8 mouse cellular contexts compared by ENCODE assay signal in the genomic region with DNA sequence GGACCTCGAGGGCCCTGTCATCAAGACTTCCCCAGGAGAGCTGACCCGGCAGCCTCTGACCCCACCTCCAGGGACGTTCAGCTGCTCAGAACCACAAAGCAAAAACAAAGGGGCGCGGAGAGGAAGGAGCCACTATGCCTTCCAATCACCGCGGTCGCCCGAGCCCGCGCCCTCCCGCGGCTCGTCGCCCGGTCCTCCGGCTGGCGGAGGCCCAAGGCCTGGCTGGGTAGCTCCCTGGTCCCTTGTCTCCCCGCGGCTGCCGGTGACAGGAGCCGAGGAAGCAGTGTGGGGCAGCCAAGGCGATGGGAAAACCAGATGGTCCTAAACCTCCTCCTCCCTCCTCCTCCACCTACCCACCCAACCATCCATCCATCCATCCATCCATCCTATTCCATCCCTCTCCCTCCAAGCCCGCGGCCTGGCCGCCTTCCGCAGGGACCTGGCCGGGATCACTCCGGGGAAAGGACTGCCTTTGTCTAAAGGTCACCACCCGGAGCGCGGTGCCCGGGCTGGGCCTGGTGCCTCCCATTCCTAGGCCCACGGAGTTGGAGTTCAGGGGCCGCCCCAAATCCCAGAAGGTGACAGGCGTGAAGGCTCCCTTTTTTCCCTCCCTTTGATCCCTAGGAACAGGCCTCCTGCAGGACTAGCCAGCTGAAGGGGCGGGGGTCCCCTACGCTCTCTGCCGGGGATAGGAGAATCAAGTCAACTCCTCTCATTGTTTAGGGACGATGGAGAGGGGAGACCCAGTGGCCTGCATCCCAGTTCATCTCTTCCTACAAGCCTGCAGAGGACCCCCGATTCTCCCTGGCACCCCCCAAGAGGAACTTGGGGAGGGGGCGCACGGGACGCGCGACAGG. TPM values are rescaled to one million over a fixed set of nuclear protein-coding genes. Genes with fewer than 3 reads are reported as not detected.
A peak's percentile ranks its signal among the peaks of the same experiment; 100 is the strongest.
DNase-seq lines count a peak whose midpoint lies in the region; ATAC-seq and TF ChIP-seq lines count a peak whose summit lies in the region.

No protein-coding gene starts in this region.

- no peaks in the 10 kb centered on the region for H3K27me3 ChIP-seq in C2C12 (ENCODE audit: control insufficient read depth, insufficient read depth, insufficient read length)
- no peaks in the 10 kb centered on the region for H3K27me3 ChIP-seq in erythroblast, embryonic 14.5 days (ENCODE audit: control insufficient read depth)
- no peaks in the 10 kb centered on the region for H3K27me3 ChIP-seq in heart, embryonic 13.5 days (replicated peaks)
- no peaks in the 10 kb centered on the region for H3K27me3 ChIP-seq in kidney, postnatal 0 days (ENCODE audit: insufficient read depth, low read length)
- no peaks in the 10 kb centered on the region for H3K27me3 ChIP-seq in liver, embryonic 13.5 days
- no peaks in the 10 kb centered on the region for H3K27me3 ChIP-seq in stomach, embryonic 16.5 days (ENCODE audit: control insufficient read depth, insufficient read depth, low read length)

- no peaks in the 10 kb centered on the region for H3K9me3 ChIP-seq in erythroblast, embryonic 14.5 days (ENCODE audit: control insufficient read depth, low read length)
- no peaks in the 10 kb centered on the region for H3K9me3 ChIP-seq in heart, embryonic 13.5 days
- H3K9me3 ChIP-seq in kidney, postnatal 0 days (replicated peaks; ENCODE audit: low read length): no peaks in the 10 kb centered on the region
- no peaks in the 10 kb centered on the region for H3K9me3 ChIP-seq in liver, embryonic 13.5 days (replicated peaks)
- H3K9me3 ChIP-seq in stomach, embryonic 16.5 days (replicated peaks; ENCODE audit: control insufficient read depth, low read length): no peaks in the 10 kb centered on the region

- H3K27ac ChIP-seq in bone marrow macrophage, adult 2 months (ENCODE audit: insufficient read depth, low read depth, low read length): peak overlapping the region; percentile 89
- peak overlapping the region; percentile 93 for H3K27ac ChIP-seq in heart, embryonic 13.5 days (replicated peaks)
- peak overlapping the region; percentile 97 for H3K27ac ChIP-seq in kidney, postnatal 0 days
- peak overlapping the region; percentile 93 for H3K27ac ChIP-seq in liver, embryonic 13.5 days
- peak overlapping the region; percentile 97 for H3K27ac ChIP-seq in stomach, embryonic 16.5 days (ENCODE audit: low read length)

- 0% methylated on average over 46 of the region's 46 CpGs for WGBS in heart, embryonic 13.5 days
- WGBS in kidney, postnatal 0 days: under 1% methylated on average over 46 of the region's 46 CpGs
- WGBS in liver, embryonic 13.5 days (ENCODE audit: insufficient replicate concordance): under 1% methylated on average over 44 of the region's 46 CpGs
- WGBS in stomach, embryonic 16.5 days: under 1% methylated on average over 46 of the region's 46 CpGs

- TF ChIP-seq CTCF in C2C12 (IDR thresholded peaks at IDR 0.05; ENCODE audit: control insufficient read depth, insufficient read depth, insufficient read length): no peak
- TF ChIP-seq CTCF in bone marrow macrophage, adult 2 months (IDR thresholded peaks at IDR 0.05; ENCODE audit: low read depth, low read length): no peak
- TF ChIP-seq CTCF in kidney, postnatal 0 days (IDR thresholded peaks at IDR 0.05; ENCODE audit: low read depth): no peak; the same call in 1 of the 2 replicates

- H3ac ChIP-seq in C2C12 (ENCODE audit: control insufficient read depth, insufficient read length, low read depth): peak overlapping the region; percentile 74

- peak overlapping the region; percentile 93 for H3K9ac ChIP-seq in heart, embryonic 13.5 days
- H3K9ac ChIP-seq in kidney, postnatal 0 days (ENCODE audit: low read depth, low read length): peak overlapping the region; percentile 96
- H3K9ac ChIP-seq in liver, embryonic 13.5 days: peak overlapping the region; percentile 95
- H3K9ac ChIP-seq in stomach, embryonic 16.5 days (ENCODE audit: low read length): peak overlapping the region; percentile 96

- TF ChIP-seq POLR2A in bone marrow macrophage, adult 2 months (IDR thresholded peaks at IDR 0.05; ENCODE audit: borderline replicate concordance, low read depth, low read length): no peak

- no peaks in the 10 kb centered on the region for H3K36me3 ChIP-seq in C2C12 (ENCODE audit: control insufficient read depth, insufficient read depth)
- peaks cover 32% of the 10 kb centered on the region for H3K36me3 ChIP-seq in erythroblast, embryonic 14.5 days (ENCODE audit: control insufficient read depth)
- no peaks in the 10 kb centered on the region for H3K36me3 ChIP-seq in heart, embryonic 13.5 days
- no peaks in the 10 kb centered on the region for H3K36me3 ChIP-seq in kidney, postnatal 0 days (ENCODE audit: insufficient read depth, low read length)
- peaks cover 3% of the 10 kb centered on the region; the same call in 1 of the 2 replicates for H3K36me3 ChIP-seq in liver, embryonic 13.5 days
- no peaks in the 10 kb centered on the region for H3K36me3 ChIP-seq in stomach, embryonic 16.5 days (ENCODE audit: control insufficient read depth, insufficient read depth, low read length)

- peaks cover 56% of the 10 kb centered on the region for H3K79me3 ChIP-seq in C2C12 (ENCODE audit: low read depth)

- peak; percentile 75 for DNase-seq in kidney, postnatal 0 days (ENCODE audit: low spot score)
- DNase-seq in liver, embryonic 13.5 days: peak; percentile 53
- DNase-seq in natural killer cell, adult 2 months (ENCODE audit: low spot score in 2 of 2): peak; percentile 73 to 76

- H3K4me1 ChIP-seq in bone marrow macrophage, adult 2 months (ENCODE audit: control insufficient read depth, insufficient read depth, low read length): peaks cover 50% of the 10 kb centered on the region
- H3K4me1 ChIP-seq in erythroblast, embryonic 14.5 days (ENCODE audit: control insufficient read depth): peaks cover 78% of the 10 kb centered on the region
- peaks cover 66% of the 10 kb centered on the region for H3K4me1 ChIP-seq in heart, embryonic 13.5 days
- peaks cover 42% of the 10 kb centered on the region for H3K4me1 ChIP-seq in kidney, postnatal 0 days (replicated peaks; ENCODE audit: insufficient read depth, low read length)
- H3K4me1 ChIP-seq in liver, embryonic 13.5 days (replicated peaks): peaks cover 86% of the 10 kb centered on the region
- H3K4me1 ChIP-seq in stomach, embryonic 16.5 days (ENCODE audit: control insufficient read depth, insufficient read depth, low read length): peaks cover 39% of the 10 kb centered on the region

- peak overlapping the region; percentile 71 for H3K4me3 ChIP-seq in C2C12 (ENCODE audit: insufficient read depth, poor library complexity, severe bottlenecking)
- peak overlapping the region; percentile 63 for H3K4me3 ChIP-seq in bone marrow macrophage, adult 2 months (ENCODE audit: insufficient read depth, low read length)
- H3K4me3 ChIP-seq in erythroblast, embryonic 14.5 days (replicated peaks): peak overlapping the region; percentile 81
- peak overlapping the region; percentile 86 for H3K4me3 ChIP-seq in heart, embryonic 13.5 days
- peak overlapping the region; percentile 88 for H3K4me3 ChIP-seq in kidney, postnatal 0 days (replicated peaks; ENCODE audit: low read depth, low read length)
- peak overlapping the region; percentile 93 for H3K4me3 ChIP-seq in liver, embryonic 13.5 days (replicated peaks)
- peak overlapping the region; percentile 88 for H3K4me3 ChIP-seq in stomach, embryonic 16.5 days (replicated peaks; ENCODE audit: low read length)

- H3K79me2 ChIP-seq in C2C12 (ENCODE audit: control insufficient read depth, insufficient read depth): peaks cover 66% of the 10 kb centered on the region

- ATAC-seq in heart, embryonic 13.5 days (ENCODE audit: extremely low read depth, insufficient number of reproducible peaks, low FRiP score, low TSS enrichment): no peak
- ATAC-seq in kidney, postnatal 0 days (replicated peaks; ENCODE audit: low FRiP score, low read depth): peak; percentile 37
- peak; percentile 43 for ATAC-seq in liver, embryonic 13.5 days (ENCODE audit: low read depth)
- ATAC-seq in stomach, embryonic 16.5 days (ENCODE audit: insufficient read depth, low FRiP score): peak; percentile 12

- H3K4me2 ChIP-seq in heart, embryonic 13.5 days: peak overlapping the region; percentile 87
- peak overlapping the region; percentile 89 for H3K4me2 ChIP-seq in kidney, postnatal 0 days (ENCODE audit: low read length)
- H3K4me2 ChIP-seq in liver, embryonic 13.5 days: peak overlapping the region; percentile 100
- peak overlapping the region; percentile 85 for H3K4me2 ChIP-seq in stomach, embryonic 16.5 days (ENCODE audit: low read depth, low read length)

TF ChIP-seq in C2C12, 6 proteins besides CTCF, POLR2A, EP300 and RAD21 (continues in another document):
- TF ChIP-seq MYOD1 (IDR thresholded peaks at IDR 0.05; ENCODE audit: control insufficient read depth, insufficient read length, low read depth): no peak

RNA-seq across cellular contexts. Expression of a gene that starts 1.0 kb away (rescaled TPM):
- polyA plus RNA-seq in C2C12 (2012; fragmentation: generic; extraction: Trizol): 4.3 TPM
- 22.1 and 35.5 TPM in 2 replicates for polyA plus RNA-seq in bone marrow macrophage, adult 2 months (2012; ENCODE audit: insufficient read depth, insufficient read length, missing spikeins)
- polyA plus RNA-seq in erythroblast, embryonic 14.5 days (2012): 2.1 TPM in 2 replicates
- polyA plus RNA-seq in heart, embryonic 13.5 days (2015; fragmentation: Nextera tagmentation; extraction: Ambion mirVana): 4.6 and 5.0 TPM in 2 replicates
- 3.2 and 3.3 TPM in 2 replicates for polyA plus RNA-seq in kidney, postnatal 0 days (2015; fragmentation: Nextera tagmentation; extraction: Ambion mirVana)
- polyA plus RNA-seq in liver, embryonic 13.5 days (2015; fragmentation: Nextera tagmentation; extraction: Ambion mirVana): 1.4 TPM in 2 replicates
- polyA plus RNA-seq in stomach, embryonic 16.5 days (2015; fragmentation: Nextera tagmentation; extraction: Ambion mirVana): 3.9 and 4.5 TPM in 2 replicates

RNA-seq across cellular contexts. Expression of a gene that starts 14.9 kb away (rescaled TPM):
- not detected for polyA plus RNA-seq in C2C12 (2012; fragmentation: generic; extraction: Trizol)
- 0.20 and 0.48 TPM in 2 replicates for polyA plus RNA-seq in bone marrow macrophage, adult 2 months (2012; ENCODE audit: insufficient read depth, insufficient read length, missing spikeins)
- polyA plus RNA-seq in erythroblast, embryonic 14.5 days (2012): 0.01 TPM in 1 of 2 replicates, not detected in the other
- 0.05 TPM in 1 of 2 replicates, not detected in the other for polyA plus RNA-seq in heart, embryonic 13.5 days (2015; fragmentation: Nextera tagmentation; extraction: Ambion mirVana)
- 0.05 TPM in 2 replicates for polyA plus RNA-seq in kidney, postnatal 0 days (2015; fragmentation: Nextera tagmentation; extraction: Ambion mirVana)
- 0.02 TPM in 1 of 2 replicates, not detected in the other for polyA plus RNA-seq in liver, embryonic 13.5 days (2015; fragmentation: Nextera tagmentation; extraction: Ambion mirVana)
- polyA plus RNA-seq in stomach, embryonic 16.5 days (2015; fragmentation: Nextera tagmentation; extraction: Ambion mirVana): 0.05 and 0.10 TPM in 2 replicates

RNA-seq across cellular contexts. Expression of a gene that starts 51.5 kb away (rescaled TPM):
- 138 TPM for polyA plus RNA-seq in C2C12 (2012; fragmentation: generic; extraction: Trizol)
- 187 and 189 TPM in 2 replicates for polyA plus RNA-seq in bone marrow macrophage, adult 2 months (2012; ENCODE audit: insufficient read depth, insufficient read length, missing spikeins)
- 42.0 and 85.6 TPM in 2 replicates for polyA plus RNA-seq in erythroblast, embryonic 14.5 days (2012)
- 150 and 157 TPM in 2 replicates for polyA plus RNA-seq in heart, embryonic 13.5 days (2015; fragmentation: Nextera tagmentation; extraction: Ambion mirVana)
- 178 and 193 TPM in 2 replicates for polyA plus RNA-seq in kidney, postnatal 0 days (2015; fragmentation: Nextera tagmentation; extraction: Ambion mirVana)
- 159 and 165 TPM in 2 replicates for polyA plus RNA-seq in liver, embryonic 13.5 days (2015; fragmentation: Nextera tagmentation; extraction: Ambion mirVana)
- polyA plus RNA-seq in stomach, embryonic 16.5 days (2015; fragmentation: Nextera tagmentation; extraction: Ambion mirVana): 206 and 230 TPM in 2 replicates
